Mouse (Mus musculus) MEL (cell line): ENCODE measurements around the gene Ube2g2.

Experiments
- CTCF ChIP-seq, 3 experiments: IDR thresholded peaks in 2 of 3; conservative IDR thresholded peaks in 1 of 3; 2 replicates each; pipeline ENCODE4 v1.5.1; 2011 to 2012; ENCODE audit warnings: low read length in 3 of 3, low read depth in 2 of 3, mild to moderate bottlenecking in 2 of 3, improper control_type of control experiment in 1 of 3, inconsistent platforms in 1 of 3, mixed read lengths in 1 of 3, moderate library complexity in 1 of 3; ENCODE audit not compliant: control insufficient read depth in 1 of 3, insufficient read depth in 1 of 3, poor library complexity in 1 of 3, severe bottlenecking in 1 of 3
- E2F4 ChIP-seq: IDR thresholded peaks from 2 replicates; pipeline ENCODE4 v1.6.1; 2011; ENCODE audit warnings: low read depth, low read length, improper control_type of control experiment, borderline replicate concordance
- ELF1 ChIP-seq: IDR thresholded peaks from 2 replicates; pipeline ENCODE4 v1.6.1; 2014; ENCODE audit warnings: low read depth, mild to moderate bottlenecking, inconsistent platforms, low read length, improper control_type of control experiment, moderate library complexity
- HCFC1 ChIP-seq: IDR thresholded peaks from 2 replicates; pipeline ENCODE4 v1.6.1; 2012; ENCODE audit warnings: low read depth, mild to moderate bottlenecking, inconsistent platforms, low read length, improper control_type of control experiment, moderate library complexity
- POLR2A ChIP-seq, 2 experiments: IDR thresholded peaks; 2 replicates each; pipeline ENCODE4 v1.6.1; 2011 to 2012; ENCODE audit warnings: low read length in 2 of 2, mild to moderate bottlenecking in 2 of 2, control low read depth in 1 of 2, improper control_type of control experiment in 1 of 2, low read depth in 1 of 2, moderate library complexity in 1 of 2; ENCODE audit not compliant: control insufficient read depth in 1 of 2, insufficient read depth in 1 of 2, poor library complexity in 1 of 2
- RCOR1 ChIP-seq: IDR thresholded peaks from 2 replicates; pipeline ENCODE4 v1.6.1; 2012; ENCODE audit warnings: low read depth, mild to moderate bottlenecking, inconsistent platforms, low read length, improper control_type of control experiment
- SIN3A ChIP-seq: IDR thresholded peaks from 2 replicates; pipeline ENCODE4 v1.6.1; 2012; ENCODE audit warnings: low read length, improper control_type of control experiment, inconsistent platforms
- TAL1 ChIP-seq: IDR thresholded peaks from 2 replicates; pipeline ENCODE4 v1.6.1; 2012; ENCODE audit warnings: mild to moderate bottlenecking, inconsistent platforms, low read length, moderate library complexity, mixed read lengths
- USF1 ChIP-seq: IDR thresholded peaks from 2 replicates; pipeline ENCODE4 v1.6.1; 2014; ENCODE audit warnings: low read depth, mild to moderate bottlenecking, inconsistent platforms, low read length, improper control_type of control experiment, moderate library complexity
- USF2 ChIP-seq, 2 experiments: IDR thresholded peaks; 2 replicates each; pipeline ENCODE4 v1.6.1; 2011 to 2012; ENCODE audit warnings: improper control_type of control experiment in 2 of 2, low read length in 2 of 2, borderline replicate concordance in 1 of 2, inconsistent platforms in 1 of 2, low read depth in 1 of 2, mild to moderate bottlenecking in 1 of 2; ENCODE audit not compliant: insufficient read depth in 1 of 2
- ZNF384 ChIP-seq: IDR thresholded peaks from 2 replicates; pipeline ENCODE4 v1.6.1; 2012; ENCODE audit warnings: low read depth, mild to moderate bottlenecking, inconsistent platforms, low read length, improper control_type of control experiment

DNA sequence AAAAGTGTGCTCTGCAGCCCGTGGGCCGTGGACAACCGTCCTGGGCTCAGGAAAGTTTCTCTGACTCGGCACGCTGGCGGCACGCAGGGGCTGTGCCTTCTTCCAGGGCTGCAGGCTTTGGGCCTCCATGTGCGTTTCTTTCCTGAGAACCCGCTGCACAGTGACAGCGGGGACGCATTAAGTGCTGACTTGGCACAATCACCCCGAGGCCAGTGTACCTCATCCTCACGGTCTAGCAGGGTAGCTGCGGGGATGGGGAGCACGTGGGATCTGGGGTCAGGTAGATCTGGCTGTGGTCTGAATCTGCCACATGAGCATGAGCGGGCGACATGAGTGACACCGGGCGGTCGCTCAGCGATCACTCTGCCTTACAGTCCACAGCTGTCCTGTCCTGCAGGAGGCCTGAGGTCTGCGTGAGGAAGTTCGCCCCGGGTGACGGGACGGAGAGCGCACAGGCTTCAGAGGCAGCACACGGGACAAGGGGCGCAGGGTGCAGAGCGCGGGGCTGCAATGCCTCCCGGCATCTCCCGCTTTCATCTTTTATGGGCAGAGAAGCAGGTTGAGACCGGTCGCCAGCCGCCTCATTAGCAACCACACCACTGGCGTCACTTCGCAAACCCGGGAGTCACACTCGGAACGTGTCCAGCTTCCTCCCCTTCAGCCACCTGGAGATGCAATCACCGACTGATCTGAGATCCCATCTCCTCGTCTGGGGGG lies 42.0 kb downstream of the Ube2g2 start:
- TF ChIP-seq CTCF (IDR thresholded peaks at IDR 0.05 in 2 of 3, conservative IDR thresholded peaks at IDR 0.05 in 1 of 3; ENCODE audit: control insufficient read depth in 1 of 3, insufficient read depth in 1 of 3, low read depth in 2 of 3, low read length in 3 of 3, poor library complexity in 1 of 3, severe bottlenecking in 1 of 3) (no peak), POLR2A (IDR thresholded peaks at IDR 0.05; ENCODE audit: control insufficient read depth in 1 of 2, insufficient read depth in 1 of 2, low read depth in 1 of 2, low read length in 2 of 2, poor library complexity in 1 of 2) (no peak), USF2 (IDR thresholded peaks at IDR 0.05; ENCODE audit: borderline replicate concordance in 1 of 2, insufficient read depth in 1 of 2, low read depth in 1 of 2, low read length in 2 of 2) (no peak), ZNF384 (no peak), ELF1 (no peak), RCOR1 (no peak), SIN3A (no peak), USF1 (no peak), HCFC1 (no peak), E2F4 (no peak), TAL1 (no peak)
